Mouse (Mus musculus) fat pad, adult 2 months (tissue): Measurements from ENCODE around the gene Vmn1r62.
"Not testable (repeated sequence)": the region's sequence is repeated elsewhere in the genome, so short reads cannot be mapped to it uniquely, and the experiment has no call there.

Experiments used
- DNase-seq: peaks from one replicate; pipeline ENCODE4 v3.0.0-alpha.2; 2011; ENCODE audit warnings: low read depth, low spot score; ENCODE audit errors: extremely low read depth

Vmn1r62 gene

GRCm38 (mm10) chr7:5673331-5673730 lies at the start of gene Vmn1r62:
Gene Vmn1r62 (plus strand): TSS chr7:5673631.
- DNase-seq: not testable (repeated sequence)
